Mouse (Mus musculus): Measurements from ENCODE around the gene Rsrc2.

Rsrc2 gene

GRCm38 (mm10) chr5:123696961-123697360 lies 52.3 kb downstream of the Rsrc2 start:
- DNase-seq (ENCODE audit: low spot score): no peak

GRCm38 (mm10) chr5:123696244-123696643 lies 53.0 kb downstream of the Rsrc2 start:
- no peak for DNase-seq (ENCODE audit: low spot score)

DNA sequence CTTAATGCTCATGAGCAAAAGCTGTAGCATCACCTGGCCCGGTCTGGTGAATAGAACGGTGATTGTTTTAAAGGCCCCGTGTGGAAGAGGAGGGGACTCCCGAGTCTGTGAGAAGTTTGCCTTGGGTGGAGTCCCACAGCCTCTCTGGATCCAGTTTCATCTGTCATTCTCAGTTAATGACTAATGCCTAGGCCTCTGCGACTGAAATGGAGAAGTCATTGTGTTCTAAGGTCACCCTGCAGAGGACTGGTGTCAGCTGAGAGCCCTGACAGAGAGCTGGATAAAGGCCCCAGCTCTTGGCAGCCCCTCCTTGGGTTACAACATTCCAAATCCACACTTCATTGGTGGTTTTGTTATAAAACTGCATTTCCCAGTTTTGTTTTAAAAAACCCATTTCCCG lies 54.7 kb downstream of the Rsrc2 start:
- no peak for DNase-seq (ENCODE audit: low spot score)

GRCm38 (mm10) chr5:123684221-123685144 lies 64.7 kb downstream of the Rsrc2 start, which contains the start of gene Clip1:
Gene Clip1, minus strand, starts transcription at chr5:123684618.
- DNase-seq (ENCODE audit: low spot score): peak; percentile 47

- no peak for DNase-seq (ENCODE audit: low spot score)
Observed at GRCm38 (mm10) chr5:123683377-123684220, 65.6 kb downstream of the Rsrc2 start.

GRCm38 (mm10) chr5:123683043-123683376 lies 66.2 kb downstream of the Rsrc2 start:
- DNase-seq (ENCODE audit: low spot score): no peak

- no peak for DNase-seq (ENCODE audit: low spot score)
Observed at GRCm38 (mm10) chr5:123682372-123682771, 66.8 kb downstream of the Rsrc2 start.

DNA sequence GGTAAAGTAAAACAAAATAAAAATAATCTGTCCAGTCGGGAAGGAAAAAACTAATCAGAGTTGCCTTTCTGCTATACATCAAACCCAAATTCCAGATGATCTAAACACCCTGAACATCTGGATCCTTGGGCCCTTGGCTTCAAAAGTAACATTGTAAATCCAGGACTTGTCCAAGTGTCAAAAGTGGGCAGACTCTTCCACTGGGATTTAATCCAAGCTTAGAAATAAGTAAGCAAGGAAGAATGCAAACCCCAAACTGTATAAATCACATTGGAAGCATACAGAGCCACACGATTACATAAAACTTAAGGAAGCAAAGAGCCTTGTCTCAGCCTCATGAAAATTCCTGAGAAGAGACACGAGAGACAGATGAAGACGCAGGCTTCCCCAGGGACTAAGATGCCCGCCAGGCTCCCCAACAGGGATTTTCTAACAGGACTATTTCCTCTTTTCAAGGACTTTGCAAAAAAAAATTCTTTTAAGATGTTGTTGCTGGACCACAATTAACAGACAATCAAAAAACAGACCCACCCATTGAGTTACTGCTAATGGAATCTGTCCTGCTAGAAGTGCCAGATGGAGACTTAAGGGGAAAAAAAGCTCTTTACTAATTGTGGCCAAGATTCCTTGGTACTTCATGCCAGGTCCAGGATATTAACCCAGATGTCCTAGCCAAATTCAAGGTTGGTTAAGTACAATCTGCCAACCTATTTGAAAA lies 69.5 kb downstream of the Rsrc2 start:
- no peak for DNase-seq (ENCODE audit: low spot score)

GRCm38 (mm10) chr5:123679106-123679505 lies 70.1 kb downstream of the Rsrc2 start:
- DNase-seq (ENCODE audit: low spot score): no peak
